Mouse (Mus musculus): Measurements from ENCODE around the gene Card9. TPM values are rescaled to one million over a fixed set of nuclear protein-coding genes. Genes with fewer than 3 reads are reported as not detected.

Gene Card9
- 3.3 and 4.5 TPM in 2 replicates for polyA plus RNA-seq (2012; rRNA removed)

- H3K4me1 ChIP-seq (ENCODE audit: control insufficient read depth, insufficient read depth, insufficient read length, low read length), result peaks cover 11% of the 10 kb centered on the region
- TF ChIP-seq CTCF (IDR thresholded peaks at IDR 0.05; ENCODE audit: extremely low read depth, insufficient read length, insufficient replicate concordance, low read depth, low read length) (no peak), POLR2A (IDR thresholded peaks at IDR 0.05; ENCODE audit: low read depth, low read length) (no peak)
- no peaks in the 10 kb centered on the region for H3K27me3 ChIP-seq (ENCODE audit: control insufficient read depth, insufficient read depth, low read length)
- H3K4me3 ChIP-seq (ENCODE audit: low read depth, low read length), result peak within 1 kb of the TSS; percentile 32
- peaks cover 6% of the 10 kb centered on the region; the same call in 1 of the 2 replicates for H3K36me3 ChIP-seq (ENCODE audit: control insufficient read depth, insufficient read depth, low read length)
- WGBS, result 26% methylated on average over 3 of the region's 3 CpGs
- no peak within 1 kb of the TSS for H3K27ac ChIP-seq (ENCODE audit: insufficient read depth, low read depth, low read length)
These were observed at the start of gene Card9 for GRCm38 (mm10) chr2:26360772-26361171. TSS of gene Card9 (minus strand) at chr2:26360918.

GRCm38 (mm10) chr2:26410091-26410490 lies 49.4 kb upstream of the Card9 start:
- 75% methylated on average over 5 of the region's 5 CpGs for WGBS
- TF ChIP-seq CTCF (IDR thresholded peaks at IDR 0.05; ENCODE audit: extremely low read depth, insufficient read length, insufficient replicate concordance, low read depth, low read length) (no peak), POLR2A (IDR thresholded peaks at IDR 0.05; ENCODE audit: low read depth, low read length) (no peak)
- H3K36me3 ChIP-seq (ENCODE audit: control insufficient read depth, insufficient read depth, low read length), result peaks cover 28% of the 10 kb centered on the region

GRCm38 (mm10) chr2:26409362-26409761 lies 48.6 kb upstream of the Card9 start:
- H3K36me3 ChIP-seq (ENCODE audit: control insufficient read depth, insufficient read depth, low read length), result peaks cover 24% of the 10 kb centered on the region
- no peak overlapping the region for H3K4me3 ChIP-seq (ENCODE audit: low read depth, low read length)
- no peaks in the 10 kb centered on the region for H3K27me3 ChIP-seq (ENCODE audit: control insufficient read depth, insufficient read depth, low read length)
- peaks cover 12% of the 10 kb centered on the region for H3K4me1 ChIP-seq (ENCODE audit: control insufficient read depth, insufficient read depth, insufficient read length, low read length)
- no peak for TF ChIP-seq CTCF (IDR thresholded peaks at IDR 0.05; ENCODE audit: extremely low read depth, insufficient read length, insufficient replicate concordance, low read depth, low read length)
- no peak for TF ChIP-seq POLR2A (IDR thresholded peaks at IDR 0.05; ENCODE audit: low read depth, low read length)
- WGBS, result 63% methylated on average over 3 of the region's 3 CpGs
- no peak overlapping the region for H3K27ac ChIP-seq (ENCODE audit: insufficient read depth, low read depth, low read length)

More at GRCm38 (mm10) chr2:26410091-26410490, 49.4 kb upstream of the Card9 start:
- H3K27ac ChIP-seq (ENCODE audit: insufficient read depth, low read depth, low read length), result no peak overlapping the region
- no peaks in the 10 kb centered on the region for H3K27me3 ChIP-seq (ENCODE audit: control insufficient read depth, insufficient read depth, low read length)
- peaks cover 12% of the 10 kb centered on the region for H3K4me1 ChIP-seq (ENCODE audit: control insufficient read depth, insufficient read depth, insufficient read length, low read length)
- no peak overlapping the region for H3K4me3 ChIP-seq (ENCODE audit: low read depth, low read length)

- H3K27ac ChIP-seq (ENCODE audit: insufficient read depth, low read depth, low read length), result peak within 1 kb of the TSS; percentile 37
- H3K36me3 ChIP-seq (ENCODE audit: control insufficient read depth, insufficient read depth, low read length), result peaks cover 19% of the 10 kb centered on the region
- H3K4me3 ChIP-seq (ENCODE audit: low read depth, low read length), result peak within 1 kb of the TSS; percentile 90
- H3K4me1 ChIP-seq (ENCODE audit: control insufficient read depth, insufficient read depth, insufficient read length, low read length), result peaks cover 12% of the 10 kb centered on the region
- WGBS, result under 1% methylated on average over 57 of the region's 57 CpGs
- TF ChIP-seq CTCF (IDR thresholded peaks at IDR 0.05; ENCODE audit: extremely low read depth, insufficient read length, insufficient replicate concordance, low read depth, low read length) (peak; percentile 91), POLR2A (IDR thresholded peaks at IDR 0.05; ENCODE audit: low read depth, low read length) (no peak; the same call in 1 of the 2 replicates)
- no peaks in the 10 kb centered on the region for H3K27me3 ChIP-seq (ENCODE audit: control insufficient read depth, insufficient read depth, low read length)
These were observed 48.0 kb upstream of the Card9 start, which contains the start of gene Inpp5e for GRCm38 (mm10) chr2:26408515-26409356. TSS of gene Inpp5e (minus strand) at chr2:26409203.

GRCm38 (mm10) chr2:26403306-26403705 lies 42.6 kb upstream of the Card9 start:
- Histone ChIP-seq H3K27me3 (ENCODE audit: control insufficient read depth, insufficient read depth, low read length) (no peaks in the 10 kb centered on the region), H3K4me1 (ENCODE audit: control insufficient read depth, insufficient read depth, insufficient read length, low read length) (peaks cover 9% of the 10 kb centered on the region)
- 80% methylated on average over 8 of the region's 8 CpGs for WGBS

GRCm38 (mm10) chr2:26402265-26402664 lies 41.5 kb upstream of the Card9 start:
- no peaks in the 10 kb centered on the region for H3K27me3 ChIP-seq (ENCODE audit: control insufficient read depth, insufficient read depth, low read length)
- 88% methylated on average over 1 of the region's 1 CpGs for WGBS
- 0 out of 2 replicates have a peak, but pooled peaks cover 2% of the 10 kb centered on the region for H3K4me1 ChIP-seq (ENCODE audit: control insufficient read depth, insufficient read depth, insufficient read length, low read length)
- no peak overlapping the region for H3K27ac ChIP-seq (ENCODE audit: insufficient read depth, low read depth, low read length)
- H3K4me3 ChIP-seq (ENCODE audit: low read depth, low read length), result no peak overlapping the region
- peaks cover 38% of the 10 kb centered on the region for H3K36me3 ChIP-seq (ENCODE audit: control insufficient read depth, insufficient read depth, low read length)
- TF ChIP-seq POLR2A (IDR thresholded peaks at IDR 0.05; ENCODE audit: low read depth, low read length) (no peak), CTCF (IDR thresholded peaks at IDR 0.05; ENCODE audit: extremely low read depth, insufficient read length, insufficient replicate concordance, low read depth, low read length) (no peak)

More at GRCm38 (mm10) chr2:26403306-26403705, 42.6 kb upstream of the Card9 start:
- no peak for TF ChIP-seq POLR2A (IDR thresholded peaks at IDR 0.05; ENCODE audit: low read depth, low read length)
- no peak for TF ChIP-seq CTCF (IDR thresholded peaks at IDR 0.05; ENCODE audit: extremely low read depth, insufficient read length, insufficient replicate concordance, low read depth, low read length)
- Histone ChIP-seq H3K36me3 (ENCODE audit: control insufficient read depth, insufficient read depth, low read length) (peaks cover 29% of the 10 kb centered on the region), H3K27ac (ENCODE audit: insufficient read depth, low read depth, low read length) (no peak overlapping the region), H3K4me3 (ENCODE audit: low read depth, low read length) (no peak overlapping the region)

GRCm38 (mm10) chr2:26401023-26401422 lies 40.3 kb upstream of the Card9 start:
- peaks cover 49% of the 10 kb centered on the region for H3K36me3 ChIP-seq (ENCODE audit: control insufficient read depth, insufficient read depth, low read length)
- no peaks in the 10 kb centered on the region for H3K27me3 ChIP-seq (ENCODE audit: control insufficient read depth, insufficient read depth, low read length)
- no peak overlapping the region for H3K4me3 ChIP-seq (ENCODE audit: low read depth, low read length)
- H3K4me1 ChIP-seq (ENCODE audit: control insufficient read depth, insufficient read depth, insufficient read length, low read length), result no peaks in the 10 kb centered on the region
- WGBS, result 88% methylated on average over 4 of the region's 4 CpGs
- no peak for TF ChIP-seq CTCF (IDR thresholded peaks at IDR 0.05; ENCODE audit: extremely low read depth, insufficient read length, insufficient replicate concordance, low read depth, low read length)
- TF ChIP-seq POLR2A (IDR thresholded peaks at IDR 0.05; ENCODE audit: low read depth, low read length), result no peak
- H3K27ac ChIP-seq (ENCODE audit: insufficient read depth, low read depth, low read length), result no peak overlapping the region

Measured in small intestine, adult 2 months (tissue).